Comparison of ENCODE assay signal across 9 mouse cellular contexts in the genomic region with DNA sequence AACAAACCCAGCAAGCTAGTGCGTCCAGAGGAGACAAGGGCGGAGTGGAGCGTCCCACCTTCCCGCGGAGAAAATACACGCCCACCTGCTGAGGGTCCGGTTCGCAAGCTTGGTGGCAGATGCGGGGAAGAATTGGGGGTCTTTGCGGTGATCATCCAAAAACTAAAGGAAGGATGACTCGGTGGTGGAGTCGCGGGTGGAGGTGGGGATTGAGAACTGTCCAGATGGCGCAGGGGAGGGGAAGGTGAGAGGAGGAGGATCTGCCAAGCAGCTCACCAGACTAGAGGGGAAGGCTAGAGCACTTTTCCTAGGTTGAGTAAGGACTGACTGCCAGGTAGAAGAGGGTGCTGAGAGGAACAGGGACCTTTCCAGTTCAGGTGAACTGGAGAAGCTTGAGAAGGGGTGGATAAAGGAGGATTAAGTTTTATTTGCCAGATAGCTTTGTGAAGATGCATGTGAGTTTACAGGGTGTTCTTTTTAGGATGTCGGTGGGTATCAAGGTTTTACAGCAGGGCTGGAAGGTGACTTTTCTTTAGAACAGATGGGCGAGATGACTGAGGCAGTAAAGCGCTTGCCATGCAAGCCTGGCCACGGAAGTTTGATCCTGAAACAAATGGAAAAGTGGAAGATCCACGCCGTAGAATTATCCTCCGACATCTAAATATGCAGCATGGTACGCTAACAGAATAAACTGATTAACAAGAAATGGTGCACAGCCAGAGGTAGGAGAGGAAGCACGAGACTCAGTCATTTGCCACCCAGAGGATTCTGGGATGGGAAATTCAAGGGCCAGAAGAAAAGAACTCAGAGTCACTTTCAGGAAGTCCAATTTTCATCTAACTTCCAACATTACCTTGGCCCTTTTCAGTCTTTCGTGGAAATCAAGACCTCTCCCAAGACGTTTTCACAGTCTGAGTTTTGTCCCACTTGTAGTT. TPM values are rescaled to one million over a fixed set of nuclear protein-coding genes. Genes with fewer than 3 reads are reported as not detected.
DNase-seq lines count a peak whose midpoint lies in the region; ATAC-seq and TF ChIP-seq lines count a peak whose summit lies in the region.
"Had no signal": no experiment of that assay in that cellular context is flagged by ENCODE, and none has a peak within 500 bp of the region (broad histone marks: within the 10 kb centered on the region; RNA-seq: fewer than 3 reads in every experiment).

No protein-coding gene starts in this region.

- peak overlapping the region; percentile 100 for H3K27ac ChIP-seq in heart, embryonic 12.5 days (ENCODE audit: poor library complexity, severe bottlenecking)
- H3K27ac ChIP-seq in limb, embryonic 10.5 days = peak overlapping the region; percentile 94

- peak overlapping the region; percentile 82 for H3K9ac ChIP-seq in heart, embryonic 12.5 days

- no peaks in the 10 kb centered on the region for H3K27me3 ChIP-seq in megakaryocyte, embryonic 14.5 days (replicated peaks)
- H3K27me3 ChIP-seq in heart, embryonic 12.5 days (replicated peaks) = no peaks in the 10 kb centered on the region
- H3K27me3 ChIP-seq in limb, embryonic 10.5 days (ENCODE audit: low read depth, poor library complexity, severe bottlenecking) = 0 out of 2 replicates have a peak, but pooled peaks cover 3% of the 10 kb centered on the region
- no peaks in the 10 kb centered on the region for H3K27me3 ChIP-seq in myocyte (ENCODE audit: control insufficient read depth, insufficient read depth, insufficient read length)

- H3K79me2 ChIP-seq in myocyte (ENCODE audit: control insufficient read depth, insufficient read depth) = peaks cover 18% of the 10 kb centered on the region

- H3K4me1 ChIP-seq in megakaryocyte, embryonic 14.5 days = peaks cover 61% of the 10 kb centered on the region
- H3K4me1 ChIP-seq in heart, embryonic 12.5 days (replicated peaks) = peaks cover 45% of the 10 kb centered on the region
- H3K4me1 ChIP-seq in limb, embryonic 10.5 days = peaks cover 68% of the 10 kb centered on the region

- 16% methylated on average over 25 of the region's 25 CpGs for WGBS in heart, embryonic 12.5 days
- 18% methylated on average over 25 of the region's 25 CpGs for WGBS in limb, embryonic 10.5 days

- ATAC-seq in megakaryocyte, adult 5-6 weeks (ENCODE audit: poor library complexity, severe bottlenecking) = no peak
- no peak for ATAC-seq in heart, embryonic 12.5 days (ENCODE audit: insufficient number of reproducible peaks, low FRiP score)

- H3ac ChIP-seq in myocyte (ENCODE audit: control insufficient read depth, insufficient read length) = peak overlapping the region; percentile 8

- peaks cover 4% of the 10 kb centered on the region for H3K36me3 ChIP-seq in megakaryocyte, embryonic 14.5 days (replicated peaks; ENCODE audit: low read length)
- no peaks in the 10 kb centered on the region for H3K36me3 ChIP-seq in heart, embryonic 12.5 days
- H3K36me3 ChIP-seq in limb, embryonic 10.5 days = no peaks in the 10 kb centered on the region
- H3K36me3 ChIP-seq in myocyte (ENCODE audit: control insufficient read depth, insufficient read depth) = no peaks in the 10 kb centered on the region

- TF ChIP-seq POLR2A in myocyte (IDR thresholded peaks at IDR 0.05; ENCODE audit: insufficient read length, low read depth) = no peak

- H3K4me2 ChIP-seq in heart, embryonic 12.5 days = peak overlapping the region; percentile 78
- H3K4me2 ChIP-seq in myocyte (ENCODE audit: low read depth) = peak overlapping the region; percentile 96

- DNase-seq in cerebellum, adult 18-20 months = peak; percentile 86 to 92
- DNase-seq in limb, embryonic 10.5 days (ENCODE audit: low spot score) = no peak
- DNase-seq in c-Kit-positive CD71-positive TER-119-positive erythroid progenitor cells, embryonic 14.5 days (ENCODE audit: low spot score) = no peak
- DNase-seq in layer of hippocampus, postnatal 10 days (ENCODE audit: low spot score in 2 of 2) = no peak

- H3K9me3 ChIP-seq in megakaryocyte, embryonic 14.5 days = 0 out of 2 replicates have a peak, but pooled peaks cover 2% of the 10 kb centered on the region
- H3K9me3 ChIP-seq in heart, embryonic 12.5 days (replicated peaks) = no peaks in the 10 kb centered on the region
- H3K9me3 ChIP-seq in limb, embryonic 10.5 days (replicated peaks) = no peaks in the 10 kb centered on the region

- H3K4me3 ChIP-seq in megakaryocyte, embryonic 14.5 days (replicated peaks) = peak overlapping the region; percentile 96
- peak overlapping the region; percentile 62 for H3K4me3 ChIP-seq in heart, embryonic 12.5 days
- H3K4me3 ChIP-seq in limb, embryonic 10.5 days = peak overlapping the region; percentile 58
- H3K4me3 ChIP-seq in myocyte = peak overlapping the region; percentile 38

TF ChIP-seq in myocyte, 11 proteins besides CTCF, POLR2A, EP300 and RAD21:
- TF ChIP-seq MYOD1 (IDR thresholded peaks at IDR 0.05; ENCODE audit: control insufficient read depth in 1 of 3, insufficient read length in 2 of 3, low read depth in 2 of 3) = no peak
- TF ChIP-seq CEBPB (IDR thresholded peaks at IDR 0.05; ENCODE audit: insufficient read depth, poor library complexity, severe bottlenecking) = no peak
- TF ChIP-seq SRF (IDR thresholded peaks at IDR 0.05; ENCODE audit: control insufficient read depth, insufficient read length, low read depth) = no peak
- TF ChIP-seq TCF12 (IDR thresholded peaks at IDR 0.05; ENCODE audit: insufficient read depth, poor library complexity, severe bottlenecking) = no peak
- TF ChIP-seq MYOG (IDR thresholded peaks at IDR 0.05; ENCODE audit: control insufficient read depth in 1 of 3, insufficient read depth in 1 of 3, insufficient read length in 2 of 3, low read depth in 2 of 3) = no peak
- TF ChIP-seq REST (IDR thresholded peaks at IDR 0.05; ENCODE audit: insufficient read depth, insufficient read length) = no peak
- no peak for TF ChIP-seq E2F4 (IDR thresholded peaks at IDR 0.05; ENCODE audit: insufficient read depth)
- no peak for TF ChIP-seq POLR2AphosphoS2 (IDR thresholded peaks at IDR 0.05; ENCODE audit: insufficient read length, low read depth)
- TF ChIP-seq TCF3 (IDR thresholded peaks at IDR 0.05; ENCODE audit: insufficient read length, low read depth) = no peak
- no peak for TF ChIP-seq MAX (IDR thresholded peaks at IDR 0.05; ENCODE audit: low read depth)
- no peak for TF ChIP-seq USF1 (IDR thresholded peaks at IDR 0.05; ENCODE audit: low read depth)

RNA-seq across cellular contexts. Expression of a gene that starts 2.7 kb away (rescaled TPM):
- polyA plus RNA-seq in megakaryocyte, embryonic 14.5 days (2012; ENCODE audit: insufficient read depth, low replicate concordance) = 60.2 and 145 TPM in 2 replicates
- total RNA-seq in megakaryocyte, adult 5-6 weeks (2015) = 73.3 and 77.4 TPM in 2 replicates
- 29.2 and 42.0 TPM in 2 replicates for total RNA-seq in megakaryocyte, adult 5-6 weeks (2017)
- 53.5 and 56.6 TPM in 2 replicates for polyA plus RNA-seq in heart, embryonic 12.5 days (2016; fragmentation: Nextera tagmentation; extraction: Ambion mirVana)
- 12.3 and 14.0 TPM in 2 replicates for polyA plus RNA-seq in limb, embryonic 10.5 days (2016; fragmentation: Nextera tagmentation; extraction: Ambion mirVana)
- 121 TPM for polyA plus RNA-seq in myocyte (2012; fragmentation: generic; extraction: Trizol)
- 100 to 1,000 TPM; 125 to 126 TPM for total RNA-seq in layer of hippocampus, postnatal 10 days (2021)

RNA-seq across cellular contexts. Expression of a gene that starts 57.7 kb away (rescaled TPM):
- polyA plus RNA-seq in megakaryocyte, embryonic 14.5 days (2012; ENCODE audit: insufficient read depth, low replicate concordance) = 3.3 and 6.8 TPM in 2 replicates
- total RNA-seq in megakaryocyte, adult 5-6 weeks (2015) = 13.5 and 16.3 TPM in 2 replicates
- total RNA-seq in megakaryocyte, adult 5-6 weeks (2017) = 26.3 and 27.8 TPM in 2 replicates
- polyA plus RNA-seq in heart, embryonic 12.5 days (2016; fragmentation: Nextera tagmentation; extraction: Ambion mirVana) = 32.3 and 36.8 TPM in 2 replicates
- 23.1 and 26.7 TPM in 2 replicates for polyA plus RNA-seq in limb, embryonic 10.5 days (2016; fragmentation: Nextera tagmentation; extraction: Ambion mirVana)
- polyA plus RNA-seq in myocyte (2012; fragmentation: generic; extraction: Trizol) = 13.6 TPM
- 1 to 10 TPM; 2.1 to 2.3 TPM for total RNA-seq in layer of hippocampus, postnatal 10 days (2021)
- total RNA-seq: neutrophil, adult 5-6 weeks had no signal

Comparison
In these comparisons a context has a peak if more than half of its experiments do, and no peak if none do; other contexts are left out.
1. H3K4me3 ChIP-seq: peak in every context shown above with its lines; median percentile 96 in megakaryocyte, embryonic 14.5 days; 62 in heart, embryonic 12.5 days; 58 in limb, embryonic 10.5 days; 38 in myocyte.
2. DNase-seq: peak in cerebellum, adult 18-20 months (2 of 2); none in limb, embryonic 10.5 days (single experiment), c-Kit-positive CD71-positive TER-119-positive erythroid progenitor cells, embryonic 14.5 days (single experiment) and layer of hippocampus, postnatal 10 days (0 of 2).